ENCODE assay signal across 10 mouse cellular contexts in the genomic region with DNA sequence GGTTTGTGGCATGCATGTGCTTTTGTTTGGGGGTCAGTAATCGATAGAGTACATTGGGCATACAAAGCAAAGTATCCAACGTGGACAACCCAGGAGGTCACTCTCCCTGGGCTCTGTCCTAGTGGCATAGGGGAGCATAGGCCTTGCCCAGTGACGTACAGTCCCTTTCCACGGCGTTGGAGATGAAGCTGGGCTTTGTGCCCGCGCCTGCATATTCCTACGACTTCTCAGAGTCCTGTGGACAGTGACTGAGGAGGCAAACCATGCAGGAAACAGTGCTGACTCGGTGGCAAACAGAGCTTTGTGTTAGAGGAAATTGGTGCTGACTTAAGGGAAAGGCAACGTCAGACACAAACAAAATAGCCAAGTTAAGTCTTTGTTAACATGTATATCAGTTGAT. TPM values are rescaled to one million over a fixed set of nuclear protein-coding genes. Genes with fewer than 3 reads are reported as not detected.
DNase-seq lines count a peak whose midpoint lies in the region; ATAC-seq and TF ChIP-seq lines count a peak whose summit lies in the region.
"Had no signal": no experiment of that assay in that cellular context is flagged by ENCODE, and none has a peak within 500 bp of the region (broad histone marks: within the 10 kb centered on the region; RNA-seq: fewer than 3 reads in every experiment).

No protein-coding gene starts in this region.

- H3K36me3 ChIP-seq in forebrain, embryonic 15.5 days, result peaks cover 42% of the 10 kb centered on the region
- H3K36me3 ChIP-seq in liver, embryonic 15.5 days (replicated peaks), result peaks cover 56% of the 10 kb centered on the region

- 68% methylated on average over 10 of the region's 10 CpGs for WGBS in forebrain, embryonic 15.5 days
- 22% methylated on average over 10 of the region's 10 CpGs for WGBS in liver, embryonic 15.5 days (ENCODE audit: insufficient replicate concordance)

- H3K4me1 ChIP-seq in forebrain, embryonic 15.5 days, result peaks cover 23% of the 10 kb centered on the region
- peaks cover 38% of the 10 kb centered on the region for H3K4me1 ChIP-seq in liver, embryonic 15.5 days (replicated peaks)

- no peak for TF ChIP-seq CTCF in gastrocnemius, adult 2 months (IDR thresholded peaks at IDR 0.05)

- H3K27me3 ChIP-seq in forebrain, embryonic 15.5 days, result no peaks in the 10 kb centered on the region
- no peaks in the 10 kb centered on the region for H3K27me3 ChIP-seq in liver, embryonic 15.5 days

- no peak overlapping the region for H3K27ac ChIP-seq in gastrocnemius, adult 2 months
- no peak overlapping the region for H3K27ac ChIP-seq in forebrain, embryonic 15.5 days (replicated peaks)
- H3K27ac ChIP-seq in liver, embryonic 15.5 days (replicated peaks), result peak overlapping the region; percentile 87

- H3K4me3 ChIP-seq in gastrocnemius, adult 2 months, result peak overlapping the region; percentile 97
- H3K4me3 ChIP-seq in forebrain, embryonic 15.5 days, result peak overlapping the region; percentile 73
- H3K4me3 ChIP-seq in liver, embryonic 15.5 days (replicated peaks), result peak overlapping the region; percentile 99

- peak overlapping the region; percentile 72 for H3K4me2 ChIP-seq in forebrain, embryonic 15.5 days (replicated peaks)
- peak overlapping the region; percentile 93 for H3K4me2 ChIP-seq in liver, embryonic 15.5 days

- no peaks in the 10 kb centered on the region for H3K9me3 ChIP-seq in forebrain, embryonic 15.5 days
- H3K9me3 ChIP-seq in liver, embryonic 15.5 days (replicated peaks), result no peaks in the 10 kb centered on the region

- intact Hi-C loops in gastrocnemius, adult 2 months (cut with DNase I), result no loop called here

- H3K9ac ChIP-seq in forebrain, embryonic 15.5 days (replicated peaks), result peak overlapping the region; percentile 91; the same call in 1 of the 2 replicates
- H3K9ac ChIP-seq in liver, embryonic 15.5 days, result peak overlapping the region; percentile 96

- no peak for ATAC-seq in forebrain, embryonic 15.5 days (replicated peaks)
- ATAC-seq in liver, embryonic 15.5 days (ENCODE audit: insufficient read depth), result no peak

- no peak for DNase-seq in gastrocnemius, adult 2 months
- no peak for DNase-seq in gastrocnemius, adult 18-20 months (ENCODE audit: low spot score)
- peak; percentile 33 for DNase-seq in CD4-positive helper T cell, adult 2 months (ENCODE audit: low read depth, low spot score)
- no peak for DNase-seq in B cell, adult 2 months
- no peak for DNase-seq in layer of hippocampus, adult 11-12 months (ENCODE audit: low spot score)
- DNase-seq in kidney, postnatal 25 days, result no peak
- DNase-seq: cerebellum, adult 18-20 months had no signal

RNA-seq across cellular contexts. Expression of a gene that starts 1.8 kb away (rescaled TPM):
- total RNA-seq in gastrocnemius, adult 2 months (2021), result 100 to 1,000 TPM; 395 to 503 TPM
- total RNA-seq in gastrocnemius, adult 18-20 months (2021), result 100 to 1,000 TPM; 401 to 460 TPM
- polyA plus RNA-seq in forebrain, embryonic 15.5 days (2015; fragmentation: Nextera tagmentation; extraction: Ambion mirVana), result 997 and 1,035 TPM in 2 replicates
- 830 and 871 TPM in 2 replicates for polyA plus RNA-seq in liver, embryonic 15.5 days (2015; fragmentation: Nextera tagmentation; extraction: Ambion mirVana)

RNA-seq across cellular contexts. Expression of a gene that starts 19.1 kb away (rescaled TPM):
- 10 to 100 TPM; 10.4 to 12.1 TPM for total RNA-seq in gastrocnemius, adult 2 months (2021)
- total RNA-seq in gastrocnemius, adult 18-20 months (2021), result 10 to 100 TPM; 11.6 to 11.7 TPM
- polyA plus RNA-seq in forebrain, embryonic 15.5 days (2015; fragmentation: Nextera tagmentation; extraction: Ambion mirVana), result 37.4 and 37.9 TPM in 2 replicates
- polyA plus RNA-seq in liver, embryonic 15.5 days (2015; fragmentation: Nextera tagmentation; extraction: Ambion mirVana), result 130 and 137 TPM in 2 replicates

RNA-seq across cellular contexts. Expression of a gene that starts 20.2 kb away (rescaled TPM):
- total RNA-seq in gastrocnemius, adult 2 months (2021), result not detected
- not detected for total RNA-seq in gastrocnemius, adult 18-20 months (2021)
- polyA plus RNA-seq in forebrain, embryonic 15.5 days (2015; fragmentation: Nextera tagmentation; extraction: Ambion mirVana), result 0.17 TPM in 1 of 2 replicates, not detected in the other
- not detected in 2 replicates for polyA plus RNA-seq in liver, embryonic 15.5 days (2015; fragmentation: Nextera tagmentation; extraction: Ambion mirVana)
- polyA plus RNA-seq: spleen, adult 2 months had no signal

RNA-seq across cellular contexts. Expression of a gene that starts 37.4 kb away (rescaled TPM):
- total RNA-seq in gastrocnemius, adult 2 months (2021), result not detected
- not detected for total RNA-seq in gastrocnemius, adult 18-20 months (2021)
- polyA plus RNA-seq in forebrain, embryonic 15.5 days (2015; fragmentation: Nextera tagmentation; extraction: Ambion mirVana), result not detected in 2 replicates
- polyA plus RNA-seq in liver, embryonic 15.5 days (2015; fragmentation: Nextera tagmentation; extraction: Ambion mirVana), result 0.07 TPM in 1 of 2 replicates, not detected in the other

RNA-seq across cellular contexts. Expression of a gene that starts 59.6 kb away (rescaled TPM):
- under 1 TPM; 0.15 to 0.20 TPM for total RNA-seq in gastrocnemius, adult 2 months (2021)
- under 1 TPM in 1 of 2 experiments, not detected in 1; 0.21 TPM for total RNA-seq in gastrocnemius, adult 18-20 months (2021)
- polyA plus RNA-seq in forebrain, embryonic 15.5 days (2015; fragmentation: Nextera tagmentation; extraction: Ambion mirVana), result 6.6 and 6.9 TPM in 2 replicates
- 2.7 and 3.5 TPM in 2 replicates for polyA plus RNA-seq in liver, embryonic 15.5 days (2015; fragmentation: Nextera tagmentation; extraction: Ambion mirVana)
